Mouse (Mus musculus) testis, postnatal 10 days (tissue): Measurements from ENCODE around the gene Krt17.
"Not testable (repeated sequence)": the region's sequence is repeated elsewhere in the genome, so short reads cannot be mapped to it uniquely, and the experiment has no call there.

ENCODE experiments used
- DNase-seq: peaks from one replicate; pipeline ENCODE4 v3.0.0; 2021; ENCODE audit warnings: low spot score

The Krt17 gene

DNA sequence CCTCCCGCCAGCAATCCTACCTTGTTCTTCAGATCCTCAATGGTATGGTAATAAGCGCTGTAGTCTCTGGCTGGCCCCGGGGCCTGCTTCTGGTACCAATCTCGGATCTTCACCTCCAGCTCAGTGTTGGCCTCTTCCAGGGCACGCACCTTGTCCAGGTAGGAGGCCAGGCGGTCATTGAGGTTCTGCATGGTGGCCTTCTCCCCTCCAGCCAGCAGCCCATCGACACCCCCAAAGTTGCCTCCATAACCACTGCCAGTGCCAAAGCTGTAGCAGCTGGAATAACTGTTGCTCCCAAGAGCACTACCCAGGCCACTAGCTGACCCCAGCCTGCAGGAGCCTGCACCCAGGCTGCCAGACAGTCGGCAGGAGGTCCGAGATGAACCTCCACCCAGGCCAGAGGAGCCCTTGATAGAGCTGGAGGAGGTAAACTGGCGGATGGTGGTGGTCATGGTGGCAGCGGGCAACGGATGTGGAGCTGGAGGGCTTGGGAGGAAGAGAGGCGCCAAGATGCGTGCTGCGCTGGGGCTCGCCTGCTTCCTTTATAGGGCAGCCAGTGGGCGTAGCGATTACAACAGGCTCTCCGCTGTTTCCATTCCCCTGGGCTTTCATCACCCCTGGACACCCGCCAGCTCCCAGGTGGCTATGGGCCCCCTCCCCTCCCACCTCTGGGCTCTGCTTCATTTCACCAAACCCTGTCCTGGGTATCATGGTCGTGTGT lies at the start of gene Krt17:
TSS of gene Krt17 (minus strand) at position 516 of the 721 bp plus-strand sequence.
- peak; percentile 46 for DNase-seq

GRCm38 (mm10) chr11:100308672-100309071 lies 47.8 kb upstream of the Krt17 start:
- DNase-seq: not testable (repeated sequence)

DNA sequence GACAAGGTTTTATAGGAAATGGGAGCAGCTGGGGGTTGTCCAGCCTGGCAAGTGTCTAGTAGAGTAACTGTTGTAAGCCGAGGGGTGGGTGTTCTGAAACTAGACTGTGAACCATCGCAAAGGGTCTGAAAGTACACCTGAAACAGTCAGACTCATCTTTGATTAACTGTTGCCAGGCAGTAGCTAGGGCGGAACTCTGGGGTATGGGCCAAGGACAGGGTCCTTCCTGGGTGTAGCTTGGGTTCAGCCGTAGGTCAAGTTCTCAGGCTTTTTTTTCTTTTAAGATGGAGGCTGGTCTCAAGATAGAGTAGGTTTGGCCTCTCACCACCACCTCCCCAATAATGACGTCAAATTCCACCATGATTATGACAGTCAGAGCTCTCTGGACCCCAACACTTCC lies 47.1 kb upstream of the Krt17 start:
- no peak for DNase-seq

DNA sequence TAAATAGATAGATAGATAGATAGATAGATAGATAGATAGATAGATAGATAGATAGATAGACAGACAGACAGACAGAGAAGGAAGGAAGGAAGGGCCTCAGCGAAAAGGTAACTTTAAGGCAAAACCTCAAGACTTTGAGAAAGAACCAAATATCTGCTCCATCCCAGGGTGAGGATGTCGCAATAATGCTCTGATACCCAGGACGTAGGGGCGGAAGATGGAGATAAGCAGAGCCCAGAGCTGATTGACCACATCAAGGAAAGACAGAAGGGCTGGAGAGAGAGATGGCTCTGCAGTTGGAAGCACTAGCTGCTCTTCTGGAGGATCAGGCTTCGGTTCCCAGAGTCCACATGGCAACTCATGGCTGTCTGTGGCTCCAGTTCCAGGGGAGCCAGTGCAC lies 40.5 kb upstream of the Krt17 start:
- DNase-seq: no peak

- peak; percentile 86 for DNase-seq
Observed at GRCm38 (mm10) chr11:100300293-100300692, 39.5 kb upstream of the Krt17 start.

DNA sequence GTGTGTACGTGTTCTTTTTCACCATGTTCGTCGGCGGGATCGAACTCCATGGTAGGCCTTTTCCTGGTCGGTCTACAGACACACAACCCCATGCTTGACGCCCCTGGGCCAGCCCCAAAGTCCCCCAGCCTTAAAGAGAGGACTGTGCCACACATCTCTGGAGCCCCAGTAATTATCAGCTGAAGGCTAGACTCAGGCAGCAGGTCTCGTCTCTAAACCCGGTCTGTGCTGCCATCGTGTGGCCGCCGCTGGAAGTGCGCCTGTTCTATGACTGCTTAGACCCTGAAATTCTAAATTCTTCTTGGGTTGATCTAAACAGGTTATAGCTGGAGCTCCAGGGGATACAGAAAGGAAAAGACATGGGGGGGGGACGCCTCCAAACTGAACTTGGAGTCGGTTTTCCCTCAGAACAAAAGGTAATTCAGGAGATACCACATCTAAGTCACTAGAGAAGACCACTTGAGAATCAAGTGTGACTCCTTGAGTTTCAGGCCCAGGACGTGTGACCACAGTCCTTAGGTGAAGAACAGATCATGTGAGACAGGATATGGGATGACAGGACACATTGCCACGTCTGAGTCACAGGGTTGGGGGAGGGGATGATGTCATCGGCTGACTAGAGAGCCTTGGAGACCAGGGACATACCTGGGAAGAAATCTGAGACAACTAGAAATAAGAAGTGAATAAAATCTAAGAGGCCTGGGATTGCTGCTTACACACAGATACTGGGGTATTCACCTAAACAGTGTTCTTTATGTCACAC lies 37.6 kb upstream of the Krt17 start:
- peak; percentile 93 for DNase-seq

- peak; percentile 61 for DNase-seq
Observed at GRCm38 (mm10) chr11:100297801-100298200, 37.0 kb upstream of the Krt17 start.

DNA sequence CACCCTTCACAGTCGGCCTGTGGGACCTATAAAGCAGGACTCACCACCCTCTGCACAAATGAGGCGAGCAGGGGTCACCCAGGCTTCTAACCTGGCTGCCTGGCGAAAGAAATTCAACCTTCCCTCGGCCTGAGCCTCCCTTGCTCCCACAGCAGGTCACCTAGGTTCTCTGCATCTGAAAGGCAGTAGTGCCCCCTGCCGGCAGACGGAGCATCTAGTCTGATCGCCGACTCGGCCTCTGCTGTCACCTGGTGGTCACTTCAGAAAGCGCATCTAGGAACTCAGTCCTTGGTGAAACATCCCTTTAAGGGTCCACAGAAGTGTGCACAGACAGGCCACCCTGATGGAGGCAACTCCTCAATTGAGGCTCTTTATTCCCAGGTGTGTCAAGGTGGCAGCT lies 34.5 kb upstream of the Krt17 start:
- peak; percentile 93 for DNase-seq

DNA sequence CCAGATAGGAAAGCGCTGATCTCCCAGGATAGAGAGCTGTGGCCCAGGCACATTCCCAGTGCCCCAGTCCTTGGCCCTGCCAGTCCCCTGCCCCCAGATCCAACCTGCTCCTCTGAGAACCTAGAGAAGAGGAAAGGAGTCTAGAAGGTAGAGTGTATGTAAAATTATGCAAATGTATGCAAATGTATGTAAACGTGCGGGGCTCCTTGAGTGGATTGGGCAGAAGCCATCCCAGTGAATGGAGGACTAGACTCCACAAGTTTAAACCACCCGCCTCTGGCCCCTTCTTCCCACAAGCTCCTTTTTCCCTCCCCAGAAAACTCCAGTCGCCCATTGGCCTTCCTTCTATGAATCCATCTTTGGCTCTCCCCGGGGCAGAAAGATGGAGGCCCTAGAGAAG lies 32.1 kb upstream of the Krt17 start:
- DNase-seq: no peak

- DNase-seq: no peak
Observed at GRCm38 (mm10) chr11:100290235-100290634, 29.4 kb upstream of the Krt17 start.

DNA sequence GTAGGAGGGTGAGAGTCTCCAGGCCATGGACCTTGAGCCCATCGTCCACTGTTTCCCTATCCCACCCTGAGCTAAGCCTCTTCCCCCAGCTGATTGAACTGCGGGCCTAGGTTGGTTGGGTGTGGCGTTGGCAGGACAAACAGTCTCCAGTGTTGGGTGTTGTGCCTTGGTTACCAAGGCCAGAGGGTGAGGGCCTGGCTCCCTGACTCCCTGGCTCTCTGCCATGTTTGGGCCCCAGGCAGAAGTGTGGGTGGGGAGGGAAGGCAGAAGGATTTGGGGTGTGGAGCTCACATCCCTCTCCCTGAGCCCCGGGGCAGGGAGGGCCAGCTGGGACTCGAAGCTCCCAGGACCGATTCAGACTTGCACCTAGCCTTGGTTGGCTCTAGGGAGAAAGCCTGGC lies 28.1 kb upstream of the Krt17 start:
- peak; percentile 58 for DNase-seq

- DNase-seq: no peak
Observed at GRCm38 (mm10) chr11:100287024-100287423, 26.2 kb upstream of the Krt17 start.

DNA sequence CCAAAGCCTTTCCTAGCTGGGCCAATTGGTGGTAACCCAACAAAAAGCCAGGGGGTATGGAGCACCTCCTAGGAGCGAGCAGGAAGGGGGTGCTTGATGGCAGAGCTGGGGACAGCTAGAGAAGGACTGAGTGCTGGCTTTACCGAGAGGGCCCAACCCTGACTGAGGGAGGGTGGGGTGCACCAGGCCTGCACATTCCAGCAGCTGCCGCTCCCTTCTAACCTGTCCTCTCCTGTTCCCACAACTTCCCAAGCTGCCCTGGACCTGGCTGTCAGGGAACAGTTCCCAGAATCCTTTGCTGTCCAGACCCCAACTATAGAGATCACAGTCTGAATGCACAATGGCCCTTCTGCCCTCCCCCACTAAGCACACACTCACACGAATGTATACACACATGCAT lies 24.2 kb upstream of the Krt17 start:
- no peak for DNase-seq

DNA sequence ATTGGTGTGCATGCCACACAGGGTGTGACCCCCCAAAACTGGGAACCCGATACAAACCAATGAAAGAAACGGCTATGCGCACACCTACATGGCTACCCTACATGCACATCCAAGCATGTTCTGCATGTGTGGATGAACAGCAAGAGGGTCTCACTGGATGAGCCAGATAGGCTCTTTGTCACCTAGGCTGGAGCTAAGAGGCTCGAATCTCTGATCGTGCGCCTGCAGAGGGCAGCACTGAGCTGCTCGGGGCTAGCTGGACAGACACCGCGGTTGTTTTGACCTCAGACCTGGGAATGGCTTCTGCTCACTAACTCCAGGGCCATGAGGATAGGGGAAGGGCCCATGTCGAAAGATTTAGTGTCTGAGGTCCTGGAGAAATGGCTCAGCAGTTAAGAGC lies 21.7 kb upstream of the Krt17 start:
- DNase-seq: peak; percentile 93

GRCm38 (mm10) chr11:100281596-100282544 lies 21.0 kb upstream of the Krt17 start:
- DNase-seq: peak; percentile 94

DNA sequence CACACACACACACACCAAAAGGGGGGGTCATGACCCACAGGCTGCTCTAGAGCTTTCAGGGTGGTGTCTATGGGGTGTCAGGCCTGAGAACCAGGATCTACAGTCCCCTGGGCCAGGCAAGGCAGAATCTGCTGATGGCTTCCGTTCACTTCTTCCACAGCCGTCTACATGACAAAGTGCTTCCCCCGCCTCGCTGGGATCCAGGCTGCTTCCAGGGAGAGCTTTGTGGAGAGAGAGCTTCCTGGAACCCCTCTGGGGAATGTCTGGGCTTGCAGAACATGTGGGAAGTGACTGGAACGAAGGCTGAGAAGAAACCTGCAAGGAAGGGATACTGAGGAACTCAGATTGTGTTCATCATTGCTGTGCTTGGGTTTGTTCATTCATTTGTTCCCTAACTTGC lies 17.9 kb upstream of the Krt17 start:
- DNase-seq: no peak

- no peak for DNase-seq
Observed at GRCm38 (mm10) chr11:100277726-100278480, 17.1 kb upstream of the Krt17 start.

GRCm38 (mm10) chr11:100275466-100275865 lies 14.6 kb upstream of the Krt17 start:
- DNase-seq: no peak

DNA sequence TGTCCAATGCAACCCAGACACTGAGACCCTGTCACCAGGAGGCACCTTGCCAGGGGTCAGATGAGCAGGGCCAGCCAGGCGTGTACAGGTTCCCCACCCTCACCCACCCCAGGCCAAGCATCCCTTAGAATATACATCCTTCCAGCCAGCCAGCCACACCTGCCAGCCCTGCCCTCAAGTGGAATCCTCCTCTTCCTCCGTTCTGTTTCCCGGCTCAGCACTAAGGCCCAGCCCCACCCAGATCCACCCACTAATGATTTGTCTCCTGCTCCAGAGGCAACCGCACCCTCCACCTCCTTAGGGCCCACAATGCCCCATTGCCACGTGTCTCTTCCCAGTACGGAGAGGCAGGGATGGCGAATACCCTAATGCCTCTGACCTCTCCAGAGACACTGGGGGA lies 13.9 kb upstream of the Krt17 start:
- no peak for DNase-seq

GRCm38 (mm10) chr11:100271878-100272277 lies 11.0 kb upstream of the Krt17 start:
- DNase-seq: no peak

DNA sequence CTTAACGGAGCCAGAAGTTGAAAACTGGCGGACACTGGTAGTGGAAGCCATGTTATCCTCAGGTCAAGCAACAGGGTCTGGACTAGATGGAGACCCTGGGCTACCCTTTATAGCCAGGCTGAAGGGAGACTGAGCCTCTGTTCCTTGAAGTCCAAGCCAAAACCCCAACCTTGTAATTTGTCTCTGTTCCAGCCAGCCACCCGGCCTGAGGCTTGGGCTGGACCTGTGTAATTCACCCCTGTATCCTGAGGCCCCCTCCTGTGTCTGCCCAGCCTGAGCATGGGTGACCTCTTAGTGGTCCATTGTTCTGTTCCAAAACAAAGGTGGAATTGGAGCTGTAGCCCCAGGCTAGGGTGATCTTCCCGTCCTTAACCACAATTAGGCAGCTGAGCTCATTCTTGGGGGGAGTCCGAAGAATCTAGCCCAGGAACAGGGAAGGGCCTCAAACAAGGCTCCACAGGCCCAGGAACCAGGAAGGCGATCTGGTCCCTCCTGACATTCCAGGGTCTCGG lies 9.0 kb upstream of the Krt17 start, which contains the start of gene Krt42:
TSS of gene Krt42 (minus strand) at position 51 of the 512 bp plus-strand sequence.
- no peak for DNase-seq
